Mouse (Mus musculus) left cerebral cortex, postnatal 4 days (tissue): ENCODE results near the gene Calcoco1. TPM values are rescaled to one million over a fixed set of nuclear protein-coding genes. Genes with fewer than 3 reads are reported as not detected.

Source experiments
- microRNA-seq: library from miRNA; unstranded; fragments of <30 nt; microRNA quantifications from one replicate; pipeline ENCODE4 v1.2.0, GENCODE M21; 2022
- total RNA-seq, 2 experiments: library from RNA; stranded (reverse); gene quantifications; 2 replicates each; pipeline ENCODE4 v1.2.3; 2021

Calcoco1 gene
- total RNA-seq, 2 experiments from 2014 or later = 44.3 to 46.7 TPM

Small RNA genes lying within 50 kb of the gene (microRNA-seq; reads per million reads assigned to microRNA genes)
- gene Mir688 = not detected

Other genes with a start within 250 kb of the Calcoco1 start
- not detected for gene Gm10337, start 218.5 kb downstream of the Calcoco1 start, total RNA-seq
- 10 to 100 TPM; 90.1 to 93.0 TPM for gene Map3k12, start 205.1 kb downstream of the Calcoco1 start, total RNA-seq
- 10 to 100 TPM; 71.4 to 72.0 TPM for gene Tarbp2, start 204.0 kb downstream of the Calcoco1 start, total RNA-seq
- 1 to 10 TPM; 3.9 to 5.0 TPM for gene Npff, start 197.2 kb downstream of the Calcoco1 start, total RNA-seq
- gene Gm28047, start 97.1 kb downstream of the Calcoco1 start, total RNA-seq = 1 to 10 TPM in 1 of 2 experiments, not detected in 1; 2.2 TPM
- 10 to 100 TPM; 41.7 to 46.1 TPM for gene Atf7, start 96.7 kb downstream of the Calcoco1 start, total RNA-seq
- gene Atp5g2, start 49.8 kb downstream of the Calcoco1 start, total RNA-seq = 10 to 100 TPM; 13.4 to 14.1 TPM
- gene Hoxc13, start 198.9 kb upstream of the Calcoco1 start, total RNA-seq = not detected
- not detected for gene Hoxc12, start 214.6 kb upstream of the Calcoco1 start, total RNA-seq
- gene Hoxc11, start 232.2 kb upstream of the Calcoco1 start, total RNA-seq = not detected
- not detected for gene Hoxc10, start 244.6 kb upstream of the Calcoco1 start, total RNA-seq
- gene Hoxc5, start 245.3 kb upstream of the Calcoco1 start, total RNA-seq = not detected